Mouse (Mus musculus): ENCODE results near the gene Mvk. TPM values are rescaled to one million over a fixed set of nuclear protein-coding genes. Genes with fewer than 3 reads are reported as not detected.

Gene Mvk
- polyA plus RNA-seq, 1 experiment, result 131 TPM

- Histone ChIP-seq H3K36me3 (replicated peaks; ENCODE audit: low read length) (no peaks in the 10 kb centered on the region), H3K4me1 (peaks cover 8% of the 10 kb centered on the region), H3K4me3 (replicated peaks) (no peak overlapping the region), H3K9me3 (peaks cover 8% of the 10 kb centered on the region), H3K27me3 (replicated peaks) (peaks cover 71% of the 10 kb centered on the region)
- TF ChIP-seq GATA1 (IDR thresholded peaks at IDR 0.05; ENCODE audit: borderline replicate concordance, low read length) (no peak), FLI1 (IDR thresholded peaks at IDR 0.05; ENCODE audit: low read length) (no peak)
These were observed 26.3 kb downstream of the Mvk start for GRCm38 (mm10) chr5:114470359-114470758.

DNA sequence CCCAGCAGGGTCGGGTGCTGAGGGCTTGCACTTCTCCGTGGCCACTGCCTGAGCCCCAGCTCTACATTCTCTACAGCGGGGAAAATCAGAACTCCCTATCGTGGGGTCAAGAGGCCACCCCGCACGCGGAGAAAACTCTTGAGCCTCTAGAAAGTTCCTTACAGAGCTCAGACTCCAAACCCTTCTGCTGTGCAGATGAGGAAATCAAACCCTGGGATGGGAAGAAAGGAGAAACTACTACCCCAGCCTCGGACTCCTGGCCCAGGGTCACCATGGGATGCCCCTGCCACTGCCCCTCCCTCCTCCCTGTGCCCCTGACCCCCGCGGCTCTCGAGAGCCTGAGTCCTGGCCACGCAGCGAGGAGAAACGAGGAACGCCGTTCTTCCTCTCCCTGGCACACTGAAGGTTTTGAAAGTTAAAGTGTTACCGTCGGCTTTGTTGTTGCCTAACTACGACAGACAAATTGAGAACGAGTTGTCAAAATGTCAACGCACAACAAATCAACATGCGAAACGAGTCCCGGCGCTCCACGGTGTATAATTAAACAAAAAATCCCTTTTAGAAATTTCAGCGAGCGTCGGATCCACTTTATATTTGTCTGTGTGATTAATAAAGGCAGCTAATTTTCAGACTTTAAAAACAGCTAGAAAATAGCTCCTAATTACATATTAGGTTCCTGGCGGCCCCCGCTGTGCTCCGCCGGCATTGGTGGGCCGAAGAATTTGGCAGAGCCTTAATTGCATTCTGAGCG is 30.8 kb downstream of the Mvk start:
- Histone ChIP-seq H3K36me3 (replicated peaks; ENCODE audit: low read length) (no peaks in the 10 kb centered on the region), H3K4me1 (0 out of 2 replicates have a peak, but pooled peaks cover 4% of the 10 kb centered on the region), H3K9me3 (peaks cover 8% of the 10 kb centered on the region), H3K4me3 (replicated peaks) (no peak overlapping the region), H3K27me3 (replicated peaks) (peaks cover 72% of the 10 kb centered on the region)
- TF ChIP-seq GATA1 (IDR thresholded peaks at IDR 0.05; ENCODE audit: borderline replicate concordance, low read length) (no peak), FLI1 (IDR thresholded peaks at IDR 0.05; ENCODE audit: low read length) (no peak)

- peaks cover 71% of the 10 kb centered on the region for H3K27me3 ChIP-seq (replicated peaks)
- TF ChIP-seq FLI1 (IDR thresholded peaks at IDR 0.05; ENCODE audit: low read length) (no peak), GATA1 (IDR thresholded peaks at IDR 0.05; ENCODE audit: borderline replicate concordance, low read length) (no peak)
- no peak overlapping the region for H3K4me3 ChIP-seq (replicated peaks)
- no peaks in the 10 kb centered on the region for H3K36me3 ChIP-seq (replicated peaks; ENCODE audit: low read length)
- H3K4me1 ChIP-seq, result peaks cover 9% of the 10 kb centered on the region; the same call in 1 of the 2 replicates
- H3K9me3 ChIP-seq, result peaks cover 13% of the 10 kb centered on the region
These were observed 34.2 kb downstream of the Mvk start for GRCm38 (mm10) chr5:114478267-114478666.

- Histone ChIP-seq H3K4me3 (replicated peaks) (no peak overlapping the region), H3K36me3 (replicated peaks; ENCODE audit: low read length) (no peaks in the 10 kb centered on the region)
- no peak for TF ChIP-seq FLI1 (IDR thresholded peaks at IDR 0.05; ENCODE audit: low read length)
- TF ChIP-seq GATA1 (IDR thresholded peaks at IDR 0.05; ENCODE audit: borderline replicate concordance, low read length), result no peak
These were observed 38.5 kb downstream of the Mvk start for GRCm38 (mm10) chr5:114482587-114483011.

GRCm38 (mm10) chr5:114485685-114486084 is 41.6 kb downstream of the Mvk start:
- peaks cover 57% of the 10 kb centered on the region for H3K27me3 ChIP-seq (replicated peaks)

More at GRCm38 (mm10) chr5:114482587-114483011, 38.5 kb downstream of the Mvk start:
- Histone ChIP-seq H3K9me3 (peaks cover 13% of the 10 kb centered on the region), H3K27me3 (replicated peaks) (peaks cover 65% of the 10 kb centered on the region), H3K4me1 (peaks cover 13% of the 10 kb centered on the region; the same call in 1 of the 2 replicates)

DNA sequence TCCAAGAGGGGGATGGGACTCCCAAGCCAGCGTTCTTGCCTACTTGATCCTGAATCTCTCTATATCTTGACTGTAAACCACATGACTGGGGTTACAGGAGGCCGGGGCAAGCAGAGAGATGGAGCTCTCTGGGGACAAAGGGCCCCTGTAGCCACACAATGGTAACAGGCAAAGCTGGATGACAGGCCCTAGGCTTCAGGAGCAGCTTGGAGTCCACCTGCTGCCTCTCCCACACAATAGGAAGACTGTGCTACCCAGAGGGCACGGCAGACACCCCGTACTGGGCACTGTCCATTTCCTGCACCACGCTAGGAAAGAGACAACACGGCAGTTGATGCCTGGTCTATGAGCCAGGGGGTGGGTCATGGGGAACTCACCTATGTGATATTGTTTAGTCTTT is 45.5 kb downstream of the Mvk start:
- peaks cover 4% of the 10 kb centered on the region; the same call in 1 of the 2 replicates for H3K4me1 ChIP-seq
- no peak overlapping the region for H3K4me3 ChIP-seq (replicated peaks)
- peaks cover 40% of the 10 kb centered on the region for H3K27me3 ChIP-seq (replicated peaks)
- H3K36me3 ChIP-seq (replicated peaks; ENCODE audit: low read length), result no peaks in the 10 kb centered on the region
- peaks cover 27% of the 10 kb centered on the region for H3K9me3 ChIP-seq
- TF ChIP-seq GATA1 (IDR thresholded peaks at IDR 0.05; ENCODE audit: borderline replicate concordance, low read length) (no peak), FLI1 (IDR thresholded peaks at IDR 0.05; ENCODE audit: low read length) (no peak)

More at GRCm38 (mm10) chr5:114485685-114486084, 41.6 kb downstream of the Mvk start:
- Histone ChIP-seq H3K4me1 (peaks cover 9% of the 10 kb centered on the region; the same call in 1 of the 2 replicates), H3K36me3 (replicated peaks; ENCODE audit: low read length) (no peaks in the 10 kb centered on the region), H3K4me3 (replicated peaks) (no peak overlapping the region), H3K9me3 (peaks cover 12% of the 10 kb centered on the region)
- TF ChIP-seq FLI1 (IDR thresholded peaks at IDR 0.05; ENCODE audit: low read length) (no peak), GATA1 (IDR thresholded peaks at IDR 0.05; ENCODE audit: borderline replicate concordance, low read length) (no peak)

DNA sequence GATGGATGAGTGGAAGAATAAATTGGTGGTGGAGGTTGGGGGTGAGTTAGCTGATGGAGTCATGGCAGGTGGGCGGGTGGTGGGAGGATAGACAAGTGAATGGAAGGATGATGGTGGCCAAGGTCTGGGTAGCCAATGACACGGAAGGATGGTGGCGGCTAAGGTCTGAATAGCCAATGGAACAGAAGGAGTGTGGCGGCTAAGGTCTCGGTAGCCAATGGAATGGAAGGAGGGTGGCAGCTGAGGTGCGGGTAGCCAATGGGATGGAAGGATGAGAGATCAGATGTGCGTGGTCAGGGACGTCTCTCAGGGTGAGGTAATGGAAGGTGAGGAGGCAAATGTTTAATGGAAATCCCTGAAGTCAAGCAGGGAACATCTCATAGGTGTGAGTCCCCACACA is 46.2 kb downstream of the Mvk start:
- Histone ChIP-seq H3K4me1 (peaks cover 4% of the 10 kb centered on the region; the same call in 1 of the 2 replicates), H3K27me3 (replicated peaks) (peaks cover 36% of the 10 kb centered on the region), H3K4me3 (replicated peaks) (no peak overlapping the region), H3K9me3 (peaks cover 31% of the 10 kb centered on the region), H3K36me3 (replicated peaks; ENCODE audit: low read length) (no peaks in the 10 kb centered on the region)
- no peak for TF ChIP-seq GATA1 (IDR thresholded peaks at IDR 0.05; ENCODE audit: borderline replicate concordance, low read length)
- TF ChIP-seq FLI1 (IDR thresholded peaks at IDR 0.05; ENCODE audit: low read length), result no peak

GRCm38 (mm10) chr5:114494761-114495160 is 50.7 kb downstream of the Mvk start:
- peaks cover 31% of the 10 kb centered on the region for H3K27me3 ChIP-seq (replicated peaks)
- H3K4me3 ChIP-seq (replicated peaks), result no peak overlapping the region
- H3K36me3 ChIP-seq (replicated peaks; ENCODE audit: low read length), result no peaks in the 10 kb centered on the region
- peaks cover 58% of the 10 kb centered on the region for H3K9me3 ChIP-seq
- H3K4me1 ChIP-seq, result no peaks in the 10 kb centered on the region; the same call in 1 of the 2 replicates
- TF ChIP-seq FLI1 (IDR thresholded peaks at IDR 0.05; ENCODE audit: low read length), result no peak
- TF ChIP-seq GATA1 (IDR thresholded peaks at IDR 0.05; ENCODE audit: borderline replicate concordance, low read length), result no peak

DNA sequence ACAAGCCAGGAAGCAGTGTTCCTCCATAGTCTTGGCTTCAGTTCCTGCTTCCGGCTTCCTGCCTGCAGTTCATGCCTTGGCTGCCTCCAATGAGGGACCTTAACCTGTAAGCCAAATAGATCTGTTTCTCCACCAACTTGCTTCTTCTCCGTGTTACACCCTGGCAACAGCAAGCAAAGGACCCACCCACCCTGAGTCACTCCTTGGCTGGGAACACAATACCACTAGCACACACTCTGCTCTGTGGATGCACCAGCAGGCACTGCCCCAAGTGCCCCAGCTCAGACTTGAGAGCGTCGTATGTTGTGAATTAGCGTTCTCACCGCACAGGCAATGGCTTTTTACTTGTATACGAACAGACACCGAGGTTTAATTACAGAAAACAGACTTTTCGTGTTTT is 57.2 kb downstream of the Mvk start:
- Histone ChIP-seq H3K9me3 (peaks cover 42% of the 10 kb centered on the region), H3K4me3 (replicated peaks) (peak overlapping the region; percentile 1), H3K27me3 (replicated peaks) (peaks cover 38% of the 10 kb centered on the region), H3K4me1 (peaks cover 30% of the 10 kb centered on the region), H3K36me3 (replicated peaks; ENCODE audit: low read length) (no peaks in the 10 kb centered on the region)
- TF ChIP-seq FLI1 (IDR thresholded peaks at IDR 0.05; ENCODE audit: low read length) (no peak), GATA1 (IDR thresholded peaks at IDR 0.05; ENCODE audit: borderline replicate concordance, low read length) (no peak)

DNA sequence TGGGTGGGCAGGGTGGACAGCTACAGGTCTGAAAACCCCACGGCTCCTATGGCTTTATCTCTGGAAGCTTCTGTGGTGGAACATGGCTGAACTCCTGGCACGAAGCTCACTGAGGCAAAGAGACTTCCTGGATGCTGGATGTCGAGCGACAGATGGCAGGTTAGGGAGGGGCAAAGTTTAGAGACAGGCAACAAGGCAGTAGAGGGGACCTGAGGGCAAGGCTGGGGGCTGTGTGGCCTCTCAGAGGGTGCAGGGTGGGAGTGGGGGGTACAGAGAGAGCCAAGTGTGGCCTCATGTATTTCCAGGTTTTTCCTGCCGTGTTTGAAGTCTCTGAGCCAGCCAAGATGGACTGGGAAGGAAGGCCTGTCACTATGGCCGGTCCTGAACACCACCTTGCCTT is 60.8 kb downstream of the Mvk start:
- H3K4me3 ChIP-seq (replicated peaks), result peak overlapping the region; percentile 81
- TF ChIP-seq FLI1 (IDR thresholded peaks at IDR 0.05; ENCODE audit: low read length) (no peak), GATA1 (IDR thresholded peaks at IDR 0.05; ENCODE audit: borderline replicate concordance, low read length) (no peak)
- peaks cover 52% of the 10 kb centered on the region for H3K4me1 ChIP-seq
- peaks cover 49% of the 10 kb centered on the region for H3K27me3 ChIP-seq (replicated peaks)
- peaks cover 16% of the 10 kb centered on the region for H3K9me3 ChIP-seq
- H3K36me3 ChIP-seq (replicated peaks; ENCODE audit: low read length), result no peaks in the 10 kb centered on the region

Data from megakaryocyte, embryonic 14.5 days (primary cell).